ENCODE assay signal across 10 mouse cellular contexts in genomic region chr19:46141091-46141490, GRCm38 (mm10). TPM values are rescaled to one million over a fixed set of nuclear protein-coding genes. Genes with fewer than 3 reads are reported as not detected.
DNase-seq lines count a peak whose midpoint lies in the region; ATAC-seq and TF ChIP-seq lines count a peak whose summit lies in the region.
"Had no signal": no experiment of that assay in that cellular context is flagged by ENCODE, and none has a peak within 500 bp of the region (broad histone marks: within the 10 kb centered on the region; RNA-seq: fewer than 3 reads in every experiment).

No protein-coding gene starts in this region.

- ATAC-seq in lung, embryonic 16.5 days (ENCODE audit: low read depth): peak; percentile 48
- ATAC-seq in forebrain, postnatal 0 days: peak; percentile 43; the same call in 1 of the 2 replicates

- 0 out of 2 replicates have a peak overlapping the region, but pooled peaks have one; percentile 6 for H3K4me3 ChIP-seq in heart, embryonic 10.5 days
- H3K4me3 ChIP-seq in lung, embryonic 16.5 days (ENCODE audit: low read length): no peak overlapping the region
- H3K4me3 ChIP-seq in forebrain, postnatal 0 days (ENCODE audit: low read depth, low read length): no peak overlapping the region
- H3K4me3 ChIP-seq: liver, embryonic 15.5 days had no signal

- DNase-seq in heart, embryonic 10.5 days (ENCODE audit: low spot score): no peak
- no peak for DNase-seq in heart, adult 18-20 months
- DNase-seq in lung, adult 18-20 months: no peak
- DNase-seq in forebrain, postnatal 0 days: no peak
- peak; percentile 59 for DNase-seq in mesoderm, embryonic 11.5 days (ENCODE audit: low read depth, low spot score)
- DNase-seq in left cerebral cortex, adult 11 months (ENCODE audit: low spot score): no peak
- DNase-seq in left cerebral cortex, adult 8-10 months (ENCODE audit: low spot score in 2 of 2): no peak
- DNase-seq: kidney, adult 2 months had no signal

- WGBS in heart, embryonic 10.5 days: 22% methylated on average over 6 of the region's 6 CpGs
- 28% methylated on average over 6 of the region's 6 CpGs for WGBS in lung, embryonic 16.5 days
- WGBS in forebrain, postnatal 0 days: 16% methylated on average over 6 of the region's 6 CpGs

- peak overlapping the region; percentile 77 for H3K27ac ChIP-seq in heart, embryonic 10.5 days
- H3K27ac ChIP-seq in lung, embryonic 16.5 days (ENCODE audit: low read length): no peak overlapping the region
- H3K27ac ChIP-seq in forebrain, postnatal 0 days (ENCODE audit: low read depth, low read length): no peak overlapping the region
- H3K27ac ChIP-seq: liver, embryonic 15.5 days had no signal

- H3K4me2 ChIP-seq in lung, embryonic 16.5 days (ENCODE audit: low read depth, low read length): no peak overlapping the region
- no peak overlapping the region for H3K4me2 ChIP-seq in forebrain, postnatal 0 days (ENCODE audit: low read depth)
- H3K4me2 ChIP-seq: liver, embryonic 15.5 days had no signal

- H3K36me3 ChIP-seq in heart, embryonic 10.5 days: no peaks in the 10 kb centered on the region
- no peaks in the 10 kb centered on the region for H3K36me3 ChIP-seq in lung, embryonic 16.5 days (ENCODE audit: control insufficient read depth, insufficient read depth, low read length)
- no peaks in the 10 kb centered on the region for H3K36me3 ChIP-seq in forebrain, postnatal 0 days (ENCODE audit: insufficient read depth)
- H3K36me3 ChIP-seq: liver, embryonic 15.5 days had no signal

- H3K27me3 ChIP-seq in heart, embryonic 10.5 days (ENCODE audit: insufficient read depth, poor library complexity, severe bottlenecking): peaks cover 97% of the 10 kb centered on the region
- H3K27me3 ChIP-seq in lung, embryonic 16.5 days (ENCODE audit: control insufficient read depth, insufficient read depth, low read depth, low read length): peaks cover 52% of the 10 kb centered on the region
- H3K27me3 ChIP-seq in forebrain, postnatal 0 days (ENCODE audit: insufficient read depth, low read length): peaks cover 32% of the 10 kb centered on the region

- TF ChIP-seq CTCF in forebrain, postnatal 0 days (IDR thresholded peaks at IDR 0.05; ENCODE audit: low read depth): no peak

- H3K9ac ChIP-seq in lung, embryonic 16.5 days (ENCODE audit: low read length): no peak overlapping the region
- no peak overlapping the region for H3K9ac ChIP-seq in forebrain, postnatal 0 days
- H3K9ac ChIP-seq: liver, embryonic 15.5 days had no signal

- no peaks in the 10 kb centered on the region for H3K9me3 ChIP-seq in heart, embryonic 10.5 days
- H3K9me3 ChIP-seq in lung, embryonic 16.5 days (ENCODE audit: control insufficient read depth, low read length): no peaks in the 10 kb centered on the region
- no peaks in the 10 kb centered on the region for H3K9me3 ChIP-seq in forebrain, postnatal 0 days (ENCODE audit: low read length)
- H3K9me3 ChIP-seq: liver, embryonic 15.5 days had no signal

- H3K4me1 ChIP-seq in heart, embryonic 10.5 days: peaks cover 38% of the 10 kb centered on the region
- peaks cover 13% of the 10 kb centered on the region for H3K4me1 ChIP-seq in lung, embryonic 16.5 days (replicated peaks; ENCODE audit: control insufficient read depth, insufficient read depth, low read length)
- H3K4me1 ChIP-seq in forebrain, postnatal 0 days (ENCODE audit: insufficient read depth): no peaks in the 10 kb centered on the region

RNA-seq across cellular contexts. Expression of gene Pitx3, which starts 7.0 kb away (rescaled TPM):
- polyA plus RNA-seq in heart, embryonic 10.5 days (2016; fragmentation: Nextera tagmentation; extraction: Ambion mirVana): 0.87 and 0.89 TPM in 2 replicates
- total RNA-seq in heart, adult 18-20 months (2021): 1 to 10 TPM; 1.1 to 1.3 TPM
- 0.55 TPM in 1 of 2 replicates, not detected in the other for polyA plus RNA-seq in lung, embryonic 16.5 days (2015; fragmentation: Nextera tagmentation; extraction: Ambion mirVana)
- total RNA-seq in forebrain, postnatal 0 days (2014; rRNA removed): 0.31 TPM in 1 of 2 replicates, not detected in the other
- 0.41 TPM in 1 of 2 replicates, not detected in the other for polyA plus RNA-seq in forebrain, postnatal 0 days (2015; fragmentation: Nextera tagmentation; extraction: Ambion mirVana)
- not detected for total RNA-seq in left cerebral cortex, adult 8-10 months (2022)

RNA-seq across cellular contexts. Expression of gene Elovl3, which starts 9.4 kb away (rescaled TPM):
- 0.10 TPM in 1 of 2 replicates, not detected in the other for polyA plus RNA-seq in heart, embryonic 10.5 days (2016; fragmentation: Nextera tagmentation; extraction: Ambion mirVana)
- 1 to 10 TPM in 1 of 2 experiments, not detected in 1; 5.1 TPM for total RNA-seq in heart, adult 18-20 months (2021)
- polyA plus RNA-seq in lung, embryonic 16.5 days (2015; fragmentation: Nextera tagmentation; extraction: Ambion mirVana): 0.10 TPM in 1 of 2 replicates, not detected in the other
- not detected in 2 replicates for total RNA-seq in forebrain, postnatal 0 days (2014; rRNA removed)
- polyA plus RNA-seq in forebrain, postnatal 0 days (2015; fragmentation: Nextera tagmentation; extraction: Ambion mirVana): 0.11 TPM in 1 of 2 replicates, not detected in the other
- not detected for total RNA-seq in left cerebral cortex, adult 8-10 months (2022)

RNA-seq across cellular contexts. Expression of gene Gbf1, which starts 11.2 kb away (rescaled TPM):
- 50.0 and 50.8 TPM in 2 replicates for polyA plus RNA-seq in heart, embryonic 10.5 days (2016; fragmentation: Nextera tagmentation; extraction: Ambion mirVana)
- total RNA-seq in heart, adult 18-20 months (2021): 10 to 100 TPM; 38.4 to 41.8 TPM
- polyA plus RNA-seq in lung, embryonic 16.5 days (2015; fragmentation: Nextera tagmentation; extraction: Ambion mirVana): 45.5 and 47.2 TPM in 2 replicates
- 44.9 and 54.4 TPM in 2 replicates for total RNA-seq in forebrain, postnatal 0 days (2014; rRNA removed)
- 29.7 and 41.9 TPM in 2 replicates for polyA plus RNA-seq in forebrain, postnatal 0 days (2015; fragmentation: Nextera tagmentation; extraction: Ambion mirVana)
- 10 to 100 TPM; 76.4 to 97.5 (median 78.8) TPM for total RNA-seq in left cerebral cortex, adult 8-10 months (2022)
